Mouse (Mus musculus): Measurements from ENCODE around the gene Optc. TPM values are rescaled to one million over a fixed set of nuclear protein-coding genes. Genes with fewer than 3 reads are reported as not detected.

Gene Optc
- total and polyA plus RNA-seq, 2 experiments from 2014 or later: 3.7 to 10.4 TPM

DNA sequence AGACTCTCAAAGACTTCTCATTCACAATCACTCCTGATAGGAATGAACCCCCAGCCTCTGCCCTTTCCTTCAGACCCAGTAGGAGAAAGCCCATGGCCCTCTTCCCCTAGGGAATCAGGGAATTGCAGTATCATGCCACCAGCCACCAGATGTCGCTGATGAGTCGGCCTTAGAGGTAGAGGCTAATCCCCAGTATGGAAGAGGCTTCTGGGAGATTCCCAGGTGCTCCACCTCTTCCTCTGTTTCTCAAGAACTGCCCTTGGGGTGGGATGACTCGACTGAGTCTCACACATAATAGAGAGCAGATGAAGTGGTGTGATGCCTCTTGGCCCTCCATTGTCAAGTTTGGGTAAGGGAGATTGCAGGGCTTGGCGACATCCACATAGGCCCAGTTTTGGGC is 3.7 kb upstream of the Optc start:
- Histone ChIP-seq H3K4me2 (ENCODE audit: low read depth, low read length) (no peak overlapping the region), H3K9ac (replicated peaks; ENCODE audit: low read length) (no peak overlapping the region), H3K27me3 (ENCODE audit: insufficient read depth, low read length) (no peaks in the 10 kb centered on the region), H3K27ac (no peak overlapping the region), H3K9me3 (ENCODE audit: low read length) (no peaks in the 10 kb centered on the region), H3K4me1 (ENCODE audit: insufficient read depth, low read length) (peaks cover 20% of the 10 kb centered on the region), H3K36me3 (ENCODE audit: insufficient read depth, low read length) (no peaks in the 10 kb centered on the region), H3K4me3 (ENCODE audit: low read length) (no peak overlapping the region)
- DNase-seq (ENCODE audit: low spot score) (peak; percentile 87), ATAC-seq (no peak)
- WGBS: 26% methylated on average over 4 of the region's 4 CpGs
- TF ChIP-seq CTCF (IDR thresholded peaks at IDR 0.05; ENCODE audit: low read depth): peak; percentile 96

DNA sequence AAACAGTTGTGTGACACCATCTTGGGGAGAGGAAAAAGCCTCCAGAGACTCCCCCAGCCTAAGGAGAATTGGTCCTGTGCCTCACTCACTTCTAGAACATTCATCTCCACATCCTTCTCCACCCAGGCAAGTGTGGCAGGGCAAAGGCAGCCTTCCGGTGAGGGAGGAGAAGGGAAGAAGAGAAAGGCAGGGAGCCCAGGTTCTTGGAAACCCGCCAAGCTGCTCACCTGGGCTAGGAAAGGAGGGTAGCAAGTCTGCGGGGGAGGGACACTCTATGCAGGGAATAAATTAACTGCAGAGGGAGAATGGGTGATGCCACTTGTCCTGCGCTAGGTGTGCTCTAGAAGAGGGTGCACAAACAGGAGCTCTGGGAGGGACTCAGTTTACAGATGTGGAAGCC is 3.2 kb upstream of the Optc start:
- ATAC-seq (no peak), DNase-seq (ENCODE audit: low spot score) (no peak)
- Histone ChIP-seq H3K27me3 (ENCODE audit: insufficient read depth, low read length) (no peaks in the 10 kb centered on the region), H3K9me3 (ENCODE audit: low read length) (no peaks in the 10 kb centered on the region), H3K4me3 (ENCODE audit: low read length) (no peak overlapping the region), H3K27ac (no peak overlapping the region), H3K36me3 (ENCODE audit: insufficient read depth, low read length) (no peaks in the 10 kb centered on the region), H3K4me1 (ENCODE audit: insufficient read depth, low read length) (peaks cover 20% of the 10 kb centered on the region), H3K9ac (replicated peaks; ENCODE audit: low read length) (no peak overlapping the region), H3K4me2 (ENCODE audit: low read depth, low read length) (no peak overlapping the region)
- no peak for TF ChIP-seq CTCF (IDR thresholded peaks at IDR 0.05; ENCODE audit: low read depth)
- 68% methylated on average over 4 of the region's 4 CpGs for WGBS

DNA sequence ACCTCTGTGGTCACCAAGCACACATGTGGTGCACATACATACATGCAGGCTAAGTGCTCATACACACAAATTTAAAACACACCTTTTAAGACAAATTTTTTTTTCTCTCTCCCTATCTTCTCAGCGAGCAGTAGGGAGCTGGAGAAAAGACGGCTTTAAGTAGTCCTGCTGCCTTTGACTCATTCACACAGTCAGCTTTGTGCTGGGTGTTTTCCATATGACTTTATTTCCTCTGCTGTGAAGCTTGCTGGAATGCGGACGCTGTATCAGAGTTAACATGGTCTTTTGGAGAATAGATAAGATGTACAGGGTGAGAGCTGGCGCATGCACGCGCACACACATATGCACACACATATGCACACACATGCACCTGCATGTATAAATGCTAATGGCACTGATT is 2.3 kb upstream of the Optc start:
- ATAC-seq (no peak), DNase-seq (ENCODE audit: low spot score) (no peak)
- Histone ChIP-seq H3K4me1 (ENCODE audit: insufficient read depth, low read length) (peaks cover 20% of the 10 kb centered on the region), H3K4me2 (ENCODE audit: low read depth, low read length) (no peak overlapping the region), H3K27ac (no peak overlapping the region), H3K27me3 (ENCODE audit: insufficient read depth, low read length) (no peaks in the 10 kb centered on the region), H3K36me3 (ENCODE audit: insufficient read depth, low read length) (no peaks in the 10 kb centered on the region), H3K4me3 (ENCODE audit: low read length) (no peak overlapping the region), H3K9me3 (ENCODE audit: low read length) (no peaks in the 10 kb centered on the region), H3K9ac (replicated peaks; ENCODE audit: low read length) (no peak overlapping the region)
- WGBS: 88% methylated on average over 7 of the region's 7 CpGs
- TF ChIP-seq CTCF (IDR thresholded peaks at IDR 0.05; ENCODE audit: low read depth): no peak

DNA sequence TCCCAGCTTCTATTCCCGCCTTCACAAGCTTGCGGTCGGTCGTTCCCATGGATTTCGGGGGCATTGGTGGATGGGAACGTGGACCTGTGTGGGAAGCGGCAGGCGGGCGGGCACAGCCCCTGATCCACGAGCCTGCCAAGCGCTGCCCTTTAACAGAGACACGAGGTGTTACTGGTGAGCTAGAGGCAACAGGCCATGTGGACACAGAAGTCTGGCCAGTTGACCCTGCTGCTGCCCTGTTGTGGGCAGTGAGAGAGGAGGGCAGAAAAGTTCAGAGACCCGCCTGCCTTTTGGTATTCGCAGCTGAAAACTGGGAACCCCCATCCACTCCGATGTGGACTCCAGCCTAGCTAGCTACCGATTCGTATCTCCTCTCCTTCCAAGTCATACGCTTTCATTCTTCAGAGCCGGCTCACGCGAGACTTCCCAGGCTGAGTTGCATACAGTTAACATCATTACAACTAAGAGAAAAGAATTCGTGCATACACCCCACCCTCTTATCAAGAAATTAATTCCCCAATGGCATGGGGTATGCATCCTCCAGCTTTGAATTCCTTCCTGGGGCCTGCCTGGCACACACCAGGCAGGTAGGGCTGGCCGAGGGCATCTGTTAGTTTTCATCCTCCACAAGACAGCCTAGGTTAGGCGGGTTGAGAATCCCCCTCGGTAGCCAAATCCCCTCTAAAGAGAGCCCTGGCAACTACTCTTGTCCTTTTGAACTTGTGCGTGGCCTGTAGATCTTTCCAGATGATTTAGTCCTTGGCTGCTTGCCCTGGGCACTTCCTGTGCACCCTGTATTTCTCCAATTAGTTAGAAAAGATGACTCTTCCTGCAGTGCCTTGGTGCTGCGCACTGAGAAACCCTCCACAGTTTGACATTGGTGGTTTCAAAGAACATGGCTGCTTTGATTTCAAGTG is 1.1 kb upstream of the Optc start:
- no peaks in the 10 kb centered on the region for H3K36me3 ChIP-seq (ENCODE audit: insufficient read depth, low read length)
- H3K9ac ChIP-seq (replicated peaks; ENCODE audit: low read length): peak overlapping the region; percentile 50
- no peak for TF ChIP-seq CTCF (IDR thresholded peaks at IDR 0.05; ENCODE audit: low read depth)
- ATAC-seq: peak; percentile 42
- WGBS: 7% methylated on average over 27 of the region's 27 CpGs
- H3K4me2 ChIP-seq (ENCODE audit: low read depth, low read length): peak overlapping the region; percentile 69
- H3K4me3 ChIP-seq (ENCODE audit: low read length): peak overlapping the region; percentile 34
- H3K9me3 ChIP-seq (ENCODE audit: low read length): no peaks in the 10 kb centered on the region
- H3K27me3 ChIP-seq (ENCODE audit: insufficient read depth, low read length): no peaks in the 10 kb centered on the region
- peak; percentile 64 for DNase-seq (ENCODE audit: low spot score)
- H3K27ac ChIP-seq: peak overlapping the region; percentile 86
- peaks cover 20% of the 10 kb centered on the region for H3K4me1 ChIP-seq (ENCODE audit: insufficient read depth, low read length)

DNA sequence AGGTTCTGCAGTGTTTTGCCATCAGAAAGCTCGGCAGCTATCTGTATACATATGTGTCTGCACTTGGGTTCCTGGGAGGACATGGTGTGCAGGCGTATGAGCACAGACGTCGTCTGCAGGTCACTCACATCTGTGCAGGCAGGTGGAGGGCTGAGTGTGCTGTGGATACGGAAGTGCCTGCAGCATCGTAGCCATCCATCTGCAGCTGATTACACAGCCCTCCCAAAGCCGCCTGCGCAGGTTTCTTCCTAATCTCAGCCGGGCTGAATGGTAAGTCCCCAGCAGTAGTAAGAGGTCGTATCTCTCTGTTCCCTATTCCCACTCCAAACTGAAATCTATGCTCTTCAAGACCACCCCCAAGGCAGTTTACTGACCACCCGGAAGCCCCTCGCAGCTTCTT is 1.4 kb downstream of the Optc start:
- TF ChIP-seq CTCF (IDR thresholded peaks at IDR 0.05; ENCODE audit: low read depth): no peak
- H3K27ac ChIP-seq: peak overlapping the region; percentile 16; the same call in 1 of the 2 replicates
- no peak overlapping the region for H3K9ac ChIP-seq (replicated peaks; ENCODE audit: low read length)
- H3K9me3 ChIP-seq (ENCODE audit: low read length): no peaks in the 10 kb centered on the region
- H3K27me3 ChIP-seq (ENCODE audit: insufficient read depth, low read length): no peaks in the 10 kb centered on the region
- WGBS: 47% methylated on average over 12 of the region's 12 CpGs
- DNase-seq (ENCODE audit: low spot score): no peak
- peak overlapping the region; percentile 16; the same call in 1 of the 2 replicates for H3K4me2 ChIP-seq (ENCODE audit: low read depth, low read length)
- no peak overlapping the region for H3K4me3 ChIP-seq (ENCODE audit: low read length)
- ATAC-seq: no peak
- no peaks in the 10 kb centered on the region for H3K36me3 ChIP-seq (ENCODE audit: insufficient read depth, low read length)
- H3K4me1 ChIP-seq (ENCODE audit: insufficient read depth, low read length): peaks cover 20% of the 10 kb centered on the region

DNA sequence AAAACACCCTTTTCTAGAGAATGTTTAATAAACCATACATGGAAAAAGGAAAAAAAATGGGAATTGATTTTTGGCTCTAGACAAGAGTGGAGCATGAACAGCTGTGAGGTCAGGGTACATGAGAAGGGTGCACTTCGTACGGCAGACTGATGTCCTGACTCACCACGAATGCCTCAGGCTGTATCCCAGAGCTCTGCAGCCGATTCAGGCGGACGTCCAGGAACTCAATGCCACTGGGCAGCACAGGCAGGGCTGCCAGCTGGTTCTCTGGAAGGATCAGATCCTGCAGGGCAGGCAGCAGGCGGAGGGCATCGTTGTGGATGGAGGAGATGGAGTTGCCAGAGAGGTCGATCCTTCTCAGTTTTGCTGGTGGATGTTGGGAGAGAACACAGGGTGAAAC is 7.0 kb downstream of the Optc start:
- Histone ChIP-seq H3K27me3 (ENCODE audit: insufficient read depth, low read length) (no peaks in the 10 kb centered on the region), H3K9ac (replicated peaks; ENCODE audit: low read length) (no peak overlapping the region), H3K9me3 (ENCODE audit: low read length) (no peaks in the 10 kb centered on the region), H3K4me2 (ENCODE audit: low read depth, low read length) (no peak overlapping the region), H3K4me1 (ENCODE audit: insufficient read depth, low read length) (no peaks in the 10 kb centered on the region; the same call in 1 of the 2 replicates), H3K36me3 (ENCODE audit: insufficient read depth, low read length) (no peaks in the 10 kb centered on the region), H3K4me3 (ENCODE audit: low read length) (no peak overlapping the region), H3K27ac (no peak overlapping the region)
- WGBS: 42% methylated on average over 9 of the region's 9 CpGs
- no peak for TF ChIP-seq CTCF (IDR thresholded peaks at IDR 0.05; ENCODE audit: low read depth)
- DNase-seq (ENCODE audit: low spot score): peak; percentile 57
- ATAC-seq: no peak

DNA sequence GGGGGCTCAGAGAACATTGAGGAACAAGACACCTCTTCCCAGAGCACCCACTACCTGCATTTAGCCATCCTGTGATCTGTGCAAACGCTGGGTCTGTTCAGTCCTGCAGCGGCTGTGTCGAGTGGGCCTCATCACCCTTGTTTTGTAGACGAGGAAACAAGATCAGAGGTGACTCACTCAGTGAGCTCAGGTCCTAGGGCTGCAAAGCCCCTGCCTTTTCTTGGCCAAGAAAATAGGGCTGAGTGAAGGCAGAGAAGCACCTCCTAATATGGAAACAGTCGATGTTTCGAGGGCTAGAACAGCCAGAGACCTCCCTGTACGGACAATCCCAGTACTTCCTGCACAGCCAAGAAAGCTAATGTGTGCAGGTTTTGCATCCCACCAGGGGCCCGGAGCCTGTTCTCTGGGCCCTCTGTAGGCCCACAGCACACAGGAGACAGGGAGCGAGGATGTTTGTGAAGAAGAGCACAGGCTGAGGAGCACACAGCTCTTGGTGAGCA is 8.7 kb downstream of the Optc start:
- no peak overlapping the region for H3K27ac ChIP-seq
- no peaks in the 10 kb centered on the region for H3K9me3 ChIP-seq (ENCODE audit: low read length)
- H3K36me3 ChIP-seq (ENCODE audit: insufficient read depth, low read length): no peaks in the 10 kb centered on the region
- no peak overlapping the region for H3K9ac ChIP-seq (replicated peaks; ENCODE audit: low read length)
- ATAC-seq: no peak
- TF ChIP-seq CTCF (IDR thresholded peaks at IDR 0.05; ENCODE audit: low read depth): no peak
- no peaks in the 10 kb centered on the region for H3K27me3 ChIP-seq (ENCODE audit: insufficient read depth, low read length)
- H3K4me1 ChIP-seq (ENCODE audit: insufficient read depth, low read length): no peaks in the 10 kb centered on the region; the same call in 1 of the 2 replicates
- H3K4me2 ChIP-seq (ENCODE audit: low read depth, low read length): no peak overlapping the region
- 79% methylated on average over 9 of the region's 9 CpGs for WGBS
- DNase-seq (ENCODE audit: low spot score): no peak
- no peak overlapping the region for H3K4me3 ChIP-seq (ENCODE audit: low read length)
